Mouse (Mus musculus) adipocyte (in vitro differentiated cells): ENCODE measurements around the gene Spats2l.
A peak's percentile ranks its signal among the peaks of the same experiment; 100 is the strongest.

Experiments used
- DNase-seq: peaks from one replicate; pipeline ENCODE4 v3.0.0-alpha.2; 2016; ENCODE audit warnings: low spot score

Gene Spats2l

DNA sequence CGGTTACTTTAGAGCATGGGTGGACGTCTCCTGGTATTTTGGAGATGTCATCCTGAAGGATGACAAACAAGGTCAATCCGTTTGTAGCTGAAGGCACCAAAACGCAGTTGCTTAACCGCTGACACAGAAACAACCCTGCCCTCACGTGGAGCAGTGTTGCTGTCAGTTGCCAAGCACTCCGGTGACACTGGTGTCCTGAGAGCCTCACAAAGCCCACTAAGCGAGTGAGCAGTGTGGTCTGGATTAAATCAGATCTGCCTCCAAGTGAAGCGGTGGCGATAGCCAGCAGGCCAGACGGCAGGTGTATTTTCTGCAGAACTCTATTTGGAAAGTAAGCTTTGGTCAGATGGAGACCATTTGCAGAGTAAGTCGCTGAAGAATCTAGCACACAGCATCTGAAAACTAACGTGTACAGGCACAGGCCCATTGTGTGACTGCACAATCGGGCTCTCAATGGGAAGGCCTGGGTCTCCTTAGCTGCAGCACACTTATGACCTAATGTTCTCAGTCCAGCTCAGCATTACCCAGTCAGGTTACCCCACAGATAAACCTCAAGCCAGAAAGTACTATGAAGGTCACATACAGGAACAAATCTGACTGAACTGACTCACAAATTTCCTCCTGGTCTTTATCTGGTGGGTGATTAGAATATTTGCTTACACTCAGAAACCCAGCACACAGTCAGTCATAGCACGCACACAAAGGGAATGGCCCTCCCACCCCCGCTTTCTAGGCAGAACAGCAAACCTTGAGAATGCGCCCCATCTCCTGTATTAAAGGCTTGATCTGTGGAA, 51.2 kb downstream of the Spats2l start:
- no peak for DNase-seq

DNA sequence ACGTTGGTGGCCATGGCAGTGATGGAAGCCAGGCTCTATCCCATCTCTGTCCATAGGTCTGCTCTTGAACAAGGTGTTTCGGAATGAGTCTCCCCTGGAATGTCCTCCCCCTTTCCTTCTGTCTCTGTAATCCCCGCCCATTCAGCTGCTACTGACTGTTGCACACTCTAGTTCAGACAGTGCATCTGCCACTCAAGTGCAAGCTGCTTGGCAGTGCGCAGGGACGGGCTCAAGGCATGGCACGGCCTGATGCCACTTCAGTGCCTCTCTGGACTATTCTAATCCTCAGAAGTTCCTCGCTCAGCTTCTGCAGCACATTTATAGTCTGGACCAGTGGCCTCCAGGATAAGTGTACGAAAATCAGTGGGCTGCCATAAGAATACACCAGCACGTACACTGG, 52.3 kb downstream of the Spats2l start:
- DNase-seq, result no peak

DNA sequence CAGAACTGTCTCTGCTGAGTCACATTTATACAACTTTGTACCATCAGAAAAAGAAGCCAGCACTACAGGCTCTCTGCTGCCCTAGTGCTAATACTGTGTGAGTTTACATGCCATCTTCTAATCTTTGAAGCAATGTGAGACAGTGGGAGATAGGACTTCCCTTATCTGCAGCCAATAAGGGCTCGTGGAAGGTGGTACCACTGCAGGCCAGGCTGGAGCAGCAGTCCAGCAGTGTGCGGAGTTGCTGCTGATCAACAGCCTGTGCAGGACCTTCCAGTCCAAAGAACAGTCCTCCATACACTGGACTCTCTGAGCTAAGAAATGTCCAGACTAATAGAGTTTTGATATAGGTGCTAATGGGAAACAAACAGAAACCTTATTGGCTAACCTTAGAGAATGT, 59.2 kb downstream of the Spats2l start:
- DNase-seq, result no peak

DNA sequence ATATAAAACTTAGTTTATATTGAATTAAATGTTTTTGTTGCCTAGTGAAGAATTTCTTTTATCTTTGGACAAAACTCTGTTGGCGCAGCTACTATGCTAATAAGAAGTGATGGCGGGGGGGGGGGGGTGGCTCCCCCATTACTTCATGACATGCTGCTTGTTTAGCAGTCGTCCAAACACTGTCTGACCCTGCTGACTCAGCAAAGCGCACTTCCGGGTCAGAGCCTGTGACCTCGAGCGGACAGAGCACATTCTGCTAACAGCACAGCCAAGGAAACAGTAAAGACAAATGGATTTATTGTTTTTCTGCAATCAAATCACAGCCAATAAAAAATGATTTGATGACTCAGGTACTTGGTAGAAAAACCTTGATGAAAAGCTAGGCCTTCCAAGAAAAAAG, 61.2 kb downstream of the Spats2l start:
- DNase-seq, result no peak

DNA sequence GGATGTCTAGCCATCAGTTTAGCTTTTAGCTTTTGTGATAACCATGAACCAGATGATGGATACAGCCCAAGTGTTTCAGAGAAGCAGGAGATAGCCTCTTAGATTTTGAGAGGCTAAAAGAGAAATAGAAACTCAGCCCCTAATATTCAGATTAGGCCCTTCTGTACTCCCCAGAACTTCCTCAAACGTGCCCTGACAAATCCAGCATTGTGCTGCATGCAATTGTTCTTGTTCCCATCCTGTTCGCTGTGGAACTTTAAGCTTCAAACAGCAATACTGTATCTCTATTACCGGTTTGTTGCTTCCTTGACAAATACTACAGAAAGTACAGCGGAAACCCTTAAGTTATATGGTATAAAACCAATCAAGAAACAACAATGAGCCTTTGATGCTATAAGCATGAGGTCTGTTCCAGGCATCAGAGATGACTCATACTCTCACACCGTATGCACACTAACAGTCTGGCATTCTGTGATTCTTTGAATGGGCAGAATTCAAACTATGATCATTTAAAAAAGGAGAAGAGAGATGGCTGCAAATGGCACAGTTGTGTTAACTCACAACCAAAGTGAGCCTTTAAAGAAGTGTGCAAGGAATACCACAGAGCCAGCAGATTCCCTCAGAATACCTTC, 62.8 kb downstream of the Spats2l start:
- no peak for DNase-seq

DNA sequence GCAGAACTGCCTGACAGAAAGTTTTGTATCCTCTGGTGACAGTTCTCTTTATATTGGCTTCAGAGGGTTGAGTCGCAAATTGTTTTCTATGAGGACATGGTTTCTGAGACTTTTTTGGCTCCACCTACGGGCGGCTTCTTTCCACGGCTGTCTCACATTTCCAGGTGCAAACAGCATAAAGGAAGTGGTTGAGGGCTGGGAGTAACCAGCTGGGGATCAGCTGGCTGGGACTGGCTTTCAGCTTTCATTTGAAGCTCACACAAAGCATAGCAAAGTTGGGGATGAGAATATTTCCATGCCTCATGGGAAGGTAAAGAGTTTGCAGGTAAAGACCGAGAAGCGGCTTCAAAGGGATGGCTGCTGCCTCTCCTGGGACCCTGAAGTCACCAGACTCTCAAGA, 65.9 kb downstream of the Spats2l start:
- DNase-seq, result no peak

DNA sequence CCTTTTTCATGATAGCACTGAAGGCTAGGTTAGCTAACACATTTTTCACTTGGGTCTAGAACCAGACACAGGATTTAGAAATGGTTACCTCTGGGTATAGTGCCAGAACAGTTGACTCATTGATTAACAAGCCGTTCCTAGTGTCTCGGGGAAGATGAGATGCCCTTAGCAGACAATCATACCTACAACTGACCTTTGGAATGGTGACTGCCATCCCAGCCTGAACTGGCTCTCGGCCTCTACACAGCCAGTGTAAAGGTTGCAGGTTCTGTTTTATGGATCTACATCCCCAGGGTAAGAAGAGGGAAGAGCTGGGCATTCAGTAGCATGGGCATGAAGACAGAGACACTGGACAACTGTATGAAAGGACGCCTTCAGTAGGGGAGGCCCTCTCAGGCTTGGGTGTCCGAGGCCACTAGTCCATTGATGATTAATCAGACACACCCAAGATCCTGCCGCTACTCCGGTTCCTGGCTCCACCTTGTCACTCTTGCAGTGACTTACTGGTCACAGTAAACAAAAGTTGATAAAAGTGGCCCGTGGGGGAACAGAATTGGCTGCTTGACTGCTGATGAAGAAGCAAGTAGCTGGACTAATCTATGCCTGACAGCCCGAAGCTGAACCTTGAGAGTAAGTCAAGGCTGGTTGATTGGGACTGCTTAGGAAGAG, 71.2 kb downstream of the Spats2l start:
- DNase-seq, result no peak

DNA sequence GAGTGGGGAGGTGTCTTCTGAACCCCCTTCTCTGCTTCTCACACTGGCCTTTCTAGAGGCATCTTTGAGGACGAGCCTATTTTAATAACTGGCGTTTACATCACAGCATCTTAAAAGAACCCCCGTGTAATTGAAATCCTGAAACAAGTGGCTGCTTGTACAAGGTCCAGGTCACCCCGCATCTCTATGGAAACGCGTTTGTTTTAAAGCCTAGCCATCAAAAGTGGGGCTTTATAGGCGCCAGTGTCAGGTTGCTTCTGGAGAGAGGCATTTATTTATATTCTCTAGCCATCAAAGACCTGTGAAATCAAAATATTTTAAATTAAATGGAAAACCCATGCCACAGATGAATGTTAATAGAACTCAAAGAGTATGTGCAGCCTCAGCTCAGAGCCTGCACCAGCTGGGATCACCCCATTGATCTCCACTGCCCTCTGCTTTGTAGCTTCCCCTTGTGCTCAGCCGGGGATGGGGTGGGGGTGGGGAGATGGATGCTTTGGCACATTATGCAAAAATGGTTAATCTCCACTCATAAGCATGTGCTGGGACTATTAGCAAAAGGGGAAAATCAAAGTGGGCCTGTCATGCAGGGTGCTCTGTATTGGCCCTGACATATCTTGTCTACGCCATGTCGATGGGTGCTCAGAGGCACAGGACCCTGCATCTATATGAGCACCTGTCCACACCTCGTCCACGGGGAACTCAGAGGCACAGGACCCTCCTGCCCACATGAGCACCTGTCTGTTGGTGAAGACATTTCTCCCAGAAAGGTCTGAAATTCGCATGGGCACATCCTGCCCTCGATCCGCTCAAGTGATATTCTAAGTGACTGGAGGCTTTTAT, 73.1 kb downstream of the Spats2l start:
- DNase-seq, result no peak

DNA sequence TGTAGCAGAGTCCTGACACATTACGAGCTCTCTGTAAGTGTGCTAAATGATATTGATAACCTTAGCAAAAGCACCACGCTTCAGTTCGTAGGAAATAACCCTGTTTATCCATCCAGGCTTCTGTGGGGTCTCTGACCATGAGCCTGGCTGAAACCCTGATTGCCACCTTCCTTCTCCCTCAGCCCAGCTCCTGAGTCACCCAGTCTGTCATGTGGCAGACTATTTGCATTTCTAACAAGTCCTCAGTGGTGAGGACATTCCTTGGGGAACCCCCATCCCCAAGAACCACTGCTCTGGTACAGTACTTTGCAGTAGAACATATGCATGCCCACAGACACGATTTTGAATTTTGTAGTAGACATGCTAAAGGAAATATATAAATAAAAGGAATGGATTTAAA, 75.1 kb downstream of the Spats2l start:
- no peak for DNase-seq

DNA sequence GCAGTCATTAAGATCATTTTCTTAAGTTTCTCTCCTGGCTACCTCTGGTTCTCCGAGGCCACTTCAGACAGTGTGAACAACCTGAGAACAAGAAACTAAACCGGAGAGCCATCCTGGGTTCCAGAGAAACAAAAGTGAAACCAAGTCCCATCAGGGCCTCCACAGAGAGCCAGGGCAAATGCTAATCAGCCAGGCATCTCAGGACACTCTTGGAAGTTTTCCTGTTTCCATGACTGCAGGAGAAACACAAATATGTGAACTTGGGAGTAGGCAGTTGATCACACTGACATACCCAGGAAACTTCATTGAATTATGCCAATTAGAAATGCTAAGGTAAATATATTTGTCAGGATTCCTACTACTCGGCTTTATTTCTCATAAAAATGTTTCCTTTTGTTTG, 76.0 kb downstream of the Spats2l start:
- peak; percentile 78 for DNase-seq

DNA sequence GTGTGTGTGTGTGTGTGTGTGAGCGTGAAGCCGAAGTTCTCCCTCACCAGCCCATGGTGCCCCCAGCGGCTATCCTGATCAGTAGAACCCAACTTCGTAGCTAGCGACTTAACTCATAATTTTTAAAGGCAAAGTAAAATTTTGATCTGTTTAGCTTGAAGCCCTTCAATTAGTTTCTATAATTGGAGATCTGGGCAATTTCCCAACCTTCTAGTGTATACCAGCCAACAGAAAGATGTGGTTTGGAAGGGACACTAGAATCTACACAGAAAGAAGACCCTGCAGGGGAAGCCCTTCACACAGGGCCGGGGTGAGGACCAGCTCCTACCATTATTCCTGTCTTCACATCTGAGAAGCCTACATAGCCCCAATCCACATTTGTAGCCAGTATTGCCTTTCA, 77.9 kb downstream of the Spats2l start:
- peak; percentile 5 for DNase-seq

DNA sequence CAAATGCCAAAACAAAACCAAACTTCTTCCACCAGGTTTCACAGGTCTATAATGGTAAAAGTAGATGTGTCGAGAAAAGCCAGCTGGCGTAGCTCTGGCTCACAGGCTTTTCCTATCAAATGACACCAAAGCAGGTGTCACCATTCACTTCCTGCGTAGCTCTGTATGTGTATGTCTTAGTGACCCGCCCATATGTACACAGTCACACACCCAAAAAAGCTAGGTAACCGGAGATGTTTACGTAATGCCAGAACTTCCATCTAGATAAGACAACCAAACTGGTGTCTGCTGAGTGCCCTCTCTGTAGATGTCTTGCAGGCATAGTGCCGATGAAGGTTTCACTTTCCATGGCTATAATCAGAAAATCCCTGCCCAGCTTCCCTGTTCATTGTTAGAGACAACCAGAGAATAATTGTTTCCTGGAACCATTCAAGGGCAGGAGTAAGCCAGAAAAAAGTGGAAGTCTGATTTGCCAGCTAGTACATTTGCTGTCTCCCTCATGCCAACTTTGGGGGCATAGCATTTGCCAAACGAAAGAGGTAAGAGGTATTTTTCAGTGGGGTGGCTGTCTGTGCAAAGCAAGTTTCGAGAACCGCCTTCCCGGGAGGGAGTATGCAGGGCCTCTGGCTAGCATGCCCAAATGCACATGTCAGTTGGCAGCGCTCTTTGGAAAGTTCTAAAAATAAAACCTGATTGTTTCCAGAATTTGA, 78.8 kb downstream of the Spats2l start:
- DNase-seq, result peak; percentile 15

DNA sequence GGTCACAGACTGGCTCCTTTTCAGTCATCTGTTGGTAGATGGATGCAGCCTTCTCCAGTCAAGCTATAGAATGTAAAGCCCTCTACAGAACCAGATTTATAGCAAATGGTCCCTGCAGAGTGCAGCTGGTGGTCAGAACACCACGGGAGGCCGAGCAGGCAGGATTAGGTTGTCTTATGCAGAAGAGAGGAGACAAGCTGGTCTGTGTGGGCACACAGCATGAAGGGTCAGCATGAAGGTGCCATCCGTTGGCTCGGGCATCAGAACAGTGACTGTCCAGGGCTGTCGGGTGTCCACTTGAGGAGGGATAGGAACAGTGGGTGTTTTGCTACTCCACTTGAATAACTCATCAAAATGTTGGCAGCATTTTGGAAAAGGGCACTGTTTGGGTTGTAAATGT, 83.8 kb downstream of the Spats2l start:
- no peak for DNase-seq

DNA sequence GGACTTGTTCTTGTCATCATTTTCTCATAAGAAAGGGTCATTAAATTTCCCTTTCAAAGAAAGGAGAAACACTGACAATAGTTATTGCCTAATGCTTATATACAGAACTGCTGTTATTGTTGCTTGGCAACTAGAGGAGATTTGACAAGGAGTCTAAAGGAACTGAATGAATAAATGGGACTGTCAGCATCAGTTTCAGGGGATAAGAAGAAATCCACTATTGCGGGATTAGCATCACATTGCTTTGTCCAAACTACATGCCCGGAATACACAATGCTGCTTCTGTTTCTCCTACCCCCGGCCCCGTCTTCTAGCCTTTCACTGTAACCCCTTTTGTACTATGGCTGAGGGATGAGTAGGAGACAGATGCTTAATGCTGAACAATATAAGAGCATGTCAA, 88.1 kb downstream of the Spats2l start:
- no peak for DNase-seq

DNA sequence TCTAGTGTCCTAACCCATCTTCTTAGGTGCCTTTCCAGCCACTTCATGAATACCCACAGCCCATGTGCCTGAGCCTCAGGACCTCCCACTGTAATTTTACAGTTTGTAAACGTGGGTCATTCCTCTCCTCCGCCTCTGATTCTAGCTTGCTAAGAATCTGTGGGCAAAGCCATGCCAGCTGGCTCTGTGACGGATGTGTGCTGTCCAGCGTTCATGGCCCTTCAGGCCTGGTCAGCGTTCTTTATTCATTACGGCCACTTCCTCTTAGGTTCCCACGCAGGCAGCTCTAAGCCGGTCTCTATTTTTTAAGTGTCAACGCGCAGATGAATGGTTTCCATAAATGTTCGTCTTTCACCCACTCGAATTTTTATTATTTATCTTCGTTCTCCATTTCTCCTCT, 94.7 kb downstream of the Spats2l start:
- DNase-seq, result no peak

DNA sequence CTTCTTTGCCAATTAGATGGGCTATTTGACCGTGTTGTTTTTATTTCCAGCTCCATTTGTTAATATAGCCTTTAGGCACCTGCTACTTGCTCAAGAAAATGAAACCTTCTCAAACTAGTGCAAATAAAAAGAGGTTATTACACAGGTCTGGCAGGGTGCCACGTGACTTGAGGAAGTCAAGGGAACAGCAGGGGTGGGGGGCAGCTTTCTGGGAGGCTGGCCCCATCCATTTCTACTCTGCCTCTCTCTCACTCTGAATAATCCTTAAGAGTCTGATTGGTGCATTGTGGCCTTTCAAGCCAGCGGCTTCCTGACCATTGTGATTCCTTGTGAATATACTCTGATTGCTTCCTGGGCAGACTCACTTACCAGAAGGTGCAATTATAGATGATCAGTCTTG, 98.0 kb downstream of the Spats2l start:
- DNase-seq, result no peak

DNA sequence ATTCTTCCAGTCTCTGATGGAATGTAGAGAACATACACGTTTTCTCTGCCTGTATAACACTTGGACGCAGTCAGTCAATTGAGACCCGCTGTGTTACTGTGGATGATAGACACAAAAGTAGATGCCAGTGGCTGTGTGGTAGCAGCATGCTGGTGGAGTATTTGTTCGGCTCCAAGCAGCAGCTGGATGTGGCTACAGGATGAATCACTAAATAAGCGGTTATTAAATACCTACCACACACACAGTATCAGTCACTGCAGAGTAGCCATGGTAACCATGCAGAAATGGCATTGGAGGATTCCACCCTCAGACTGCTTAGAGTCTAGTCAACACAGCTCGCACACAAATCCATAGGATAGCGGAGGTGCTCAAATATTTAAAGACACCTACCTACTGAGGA, 100.0 kb downstream of the Spats2l start:
- no peak for DNase-seq

DNA sequence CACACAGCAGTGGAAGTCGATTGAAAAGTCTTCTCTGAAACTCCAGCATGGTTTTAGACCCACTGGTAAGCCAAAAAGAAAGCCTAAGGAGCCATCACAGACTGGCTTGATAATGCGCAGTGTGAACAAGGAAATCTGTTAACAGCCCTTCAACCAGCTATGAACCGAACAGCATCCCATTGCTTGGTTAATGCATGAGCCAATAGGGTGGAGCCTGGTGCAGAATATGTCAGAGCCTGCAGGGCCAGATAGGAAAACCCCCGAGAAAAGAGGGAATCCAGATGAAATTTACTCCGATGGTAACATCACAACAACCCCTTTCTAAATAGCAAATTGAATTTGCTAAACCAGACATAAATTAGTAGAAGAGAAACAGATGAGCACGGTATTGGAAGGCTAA, 101.1 kb downstream of the Spats2l start:
- no peak for DNase-seq

DNA sequence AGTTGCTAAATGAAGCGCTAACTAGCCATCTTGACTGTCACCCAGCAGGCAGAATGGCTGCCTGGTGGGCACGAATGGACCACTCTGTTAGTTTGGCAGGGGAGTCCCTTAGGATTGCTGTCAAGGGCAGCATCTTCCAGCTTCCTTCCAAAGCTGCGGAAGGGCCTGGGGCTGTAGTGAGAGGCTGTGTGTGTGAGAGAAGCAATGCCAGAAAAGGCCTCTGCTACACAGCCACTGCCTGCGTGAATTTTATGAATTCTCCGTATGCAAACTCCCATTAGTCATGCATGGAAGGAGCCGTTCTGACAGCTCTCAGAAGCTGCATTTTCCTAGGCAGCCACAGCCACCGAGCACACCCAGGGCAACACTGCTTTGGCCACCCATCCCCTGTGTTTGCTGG, 101.5 kb downstream of the Spats2l start:
- no peak for DNase-seq

DNA sequence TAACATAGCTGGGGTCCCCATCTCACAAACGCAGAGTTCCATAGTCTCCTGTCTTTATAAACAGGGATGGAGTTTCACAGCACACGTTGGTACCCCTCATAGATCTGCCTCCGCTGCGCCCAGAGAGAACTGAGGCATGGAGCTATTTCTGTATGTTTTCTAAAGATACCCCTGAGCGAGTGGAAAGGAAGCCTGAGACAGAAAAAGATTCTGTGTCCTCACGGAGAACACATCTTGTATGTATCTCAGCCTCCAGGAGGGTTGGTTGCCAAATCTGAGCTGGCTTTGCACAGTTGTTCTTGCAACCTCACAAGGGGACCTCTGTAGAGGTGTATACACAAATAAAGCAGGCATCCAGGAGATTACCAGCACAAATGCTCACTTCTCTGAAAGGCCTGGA, 105.0 kb downstream of the Spats2l start:
- DNase-seq, result no peak

DNA sequence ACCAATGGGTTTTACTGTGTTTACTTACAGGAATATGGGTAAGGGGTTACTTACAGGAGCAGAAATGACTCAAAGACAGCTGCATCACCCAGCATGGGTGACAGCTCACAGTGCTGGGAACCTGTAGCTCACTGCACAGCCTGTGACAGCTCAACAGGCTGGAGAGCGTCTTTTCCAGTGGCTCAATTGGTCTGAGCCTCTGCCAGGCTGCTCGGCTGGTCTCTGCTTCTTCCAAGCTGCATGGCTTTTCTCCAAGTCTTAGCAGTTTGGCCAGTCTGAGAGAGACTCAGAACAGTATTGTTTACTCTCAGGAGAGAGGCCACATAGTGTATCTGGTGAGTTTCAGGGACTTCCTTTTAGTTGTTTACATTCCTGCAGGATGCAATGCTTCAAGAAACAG, 110.9 kb downstream of the Spats2l start:
- peak; percentile 67 for DNase-seq

DNA sequence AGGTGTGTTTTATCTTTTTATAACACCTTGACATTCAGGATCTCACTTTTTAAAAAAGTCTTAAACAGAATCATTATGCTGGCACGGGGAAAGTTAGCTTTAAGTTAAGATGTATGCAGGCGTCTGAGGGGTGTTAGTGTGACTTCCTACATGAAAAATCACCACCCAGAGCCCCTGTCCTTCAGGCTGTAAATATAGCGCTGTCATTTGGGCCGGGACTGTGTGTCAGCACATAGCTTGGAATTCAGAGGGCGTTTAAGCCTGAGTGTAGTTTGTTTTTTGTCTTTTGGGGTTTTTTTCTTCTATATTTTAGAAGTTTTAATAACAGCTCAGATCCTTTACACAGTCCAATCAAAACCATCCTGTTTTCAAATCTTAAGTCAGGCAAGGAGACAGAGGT, 115.8 kb downstream of the Spats2l start:
- DNase-seq, result no peak
